In the genomic region with DNA sequence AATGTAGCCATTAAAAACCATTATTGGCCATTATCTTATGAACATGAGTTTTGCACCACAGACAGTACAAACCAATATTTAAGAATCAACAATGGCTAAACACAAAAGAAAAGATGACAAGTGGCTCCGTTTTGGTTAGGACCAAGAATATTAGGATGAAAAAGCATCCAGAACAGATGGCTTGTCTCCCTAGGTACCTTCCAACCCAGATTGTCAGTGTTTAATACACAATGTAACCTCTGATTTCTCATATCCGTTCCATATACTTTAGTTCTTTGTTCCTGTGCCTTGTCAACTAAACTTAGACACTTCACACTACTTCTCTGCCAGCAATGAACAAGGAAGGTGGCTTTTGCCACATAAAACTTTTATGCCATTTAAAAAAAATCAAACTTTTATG, we compare ENCODE assay signal across 10 mouse cellular contexts.
A peak's percentile ranks its signal among the peaks of the same experiment; 100 is the strongest.
DNase-seq lines count a peak whose midpoint lies in the region.
"Had no signal": no experiment of that assay in that cellular context is flagged by ENCODE, and none has a peak within 500 bp of the region (broad histone marks: within the 10 kb centered on the region; RNA-seq: fewer than 3 reads in every experiment).

No protein-coding gene starts in this region.

- DNase-seq in cerebellum, adult 18-20 months, result peak; percentile 22 to 28
- no peak for DNase-seq in cerebellum, postnatal 25 days
- peak; percentile 71 for DNase-seq in cerebellum, adult 9-10 months
- DNase-seq in cerebellum, adult 11 months, result no peak
- peak; percentile 44 for DNase-seq in cerebellum, adult 9-11 months
- DNase-seq in thymus, postnatal 36 days, result no peak
- DNase-seq: adrenal gland, adult 8-10 months; adrenal gland, postnatal 14 days; adrenal gland, postnatal 36 days; forebrain, postnatal 0 days had no signal

Comparison
In these comparisons a context has a peak if more than half of its experiments do, and no peak if none do; other contexts are left out.
1. DNase-seq: peak in cerebellum, adult 18-20 months (2 of 2), cerebellum, adult 9-10 months (single experiment) and cerebellum, adult 9-11 months (single experiment); none in cerebellum, postnatal 25 days (0 of 2), cerebellum, adult 11 months (single experiment) and thymus, postnatal 36 days (0 of 2).